Mouse (Mus musculus): ENCODE data around the gene Rnd2. TPM values are rescaled to one million over a fixed set of nuclear protein-coding genes. Genes with fewer than 3 reads are reported as not detected.
"Not testable (repeated sequence)": the region's sequence is repeated elsewhere in the genome, so short reads cannot be mapped to it uniquely, and the experiment has no call there.

The Rnd2 gene
- polyA plus RNA-seq, 1 experiment from 2014 or later = 43.9 TPM

GRCm38 (mm10) chr11:101424105-101424851, 40.5 kb upstream of the Rnd2 start, which contains the start of gene Gm27029:
Gene Gm27029 (minus strand): TSS chr11:101424796.
- ATAC-seq (ENCODE audit: insufficient read depth, low FRiP score, low TSS enrichment) (peak; percentile 13; the same call in 1 of the 2 replicates), DNase-seq (ENCODE audit: low spot score) (no peak)
- Histone ChIP-seq H3K27ac (ENCODE audit: low read depth, low read length) (peak within 1 kb of the TSS; percentile 62), H3K9me3 (ENCODE audit: control insufficient read depth, low read length) (no peaks in the 10 kb centered on the region), H3K4me3 (ENCODE audit: low read depth, low read length) (peak within 1 kb of the TSS; percentile 95), H3K9ac (ENCODE audit: low read length) (peak within 1 kb of the TSS; percentile 81), H3K36me3 (ENCODE audit: control insufficient read depth, insufficient read depth, low read length) (no peaks in the 10 kb centered on the region; the same call in 1 of the 2 replicates), H3K4me2 (ENCODE audit: low read depth) (peak within 1 kb of the TSS; percentile 95), H3K4me1 (ENCODE audit: control insufficient read depth, insufficient read depth, low read length) (peaks cover 8% of the 10 kb centered on the region), H3K27me3 (ENCODE audit: control insufficient read depth, insufficient read depth, low read length) (no peaks in the 10 kb centered on the region)
- 6% methylated on average over 23 of the region's 23 CpGs for WGBS

GRCm38 (mm10) chr11:101424925-101425813, 39.6 kb upstream of the Rnd2 start, which contains the start of the genes Rundc1 and Ptges3l:
Gene Rundc1 (plus strand): TSS chr11:101425085.
Gene Ptges3l (minus strand): TSS chr11:101425333.
- under 1% methylated on average over 81 of the region's 81 CpGs for whole genome bisulfite sequencing
- Histone ChIP-seq H3K4me3 (ENCODE audit: low read depth, low read length) (peak within 1 kb of the TSS; percentile 95), H3K36me3 (ENCODE audit: control insufficient read depth, insufficient read depth, low read length) (peaks cover under 1% of the 10 kb centered on the region), H3K9ac (ENCODE audit: low read length) (peak within 1 kb of the TSS; percentile 81), H3K4me2 (ENCODE audit: low read depth) (peak within 1 kb of the TSS; percentile 95), H3K27me3 (ENCODE audit: control insufficient read depth, insufficient read depth, low read length) (no peaks in the 10 kb centered on the region), H3K9me3 (ENCODE audit: control insufficient read depth, low read length) (no peaks in the 10 kb centered on the region), H3K4me1 (ENCODE audit: control insufficient read depth, insufficient read depth, low read length) (peaks cover 8% of the 10 kb centered on the region), H3K27ac (ENCODE audit: low read depth, low read length) (peak within 1 kb of the TSS; percentile 62)
- DNase-seq (ENCODE audit: low spot score) (peak; percentile 98), ATAC-seq (ENCODE audit: insufficient read depth, low FRiP score, low TSS enrichment) (peak; percentile 87)

GRCm38 (mm10) chr11:101426165-101426564, 38.6 kb upstream of the Rnd2 start:
- Histone ChIP-seq H3K36me3 (ENCODE audit: control insufficient read depth, insufficient read depth, low read length) (peaks cover 3% of the 10 kb centered on the region), H3K9ac (ENCODE audit: low read length) (no peak overlapping the region; the same call in 1 of the 2 replicates), H3K4me2 (ENCODE audit: low read depth) (peak overlapping the region; percentile 95), H3K9me3 (ENCODE audit: control insufficient read depth, low read length) (no peaks in the 10 kb centered on the region), H3K27ac (ENCODE audit: low read depth, low read length) (no peak overlapping the region), H3K27me3 (ENCODE audit: control insufficient read depth, insufficient read depth, low read length) (no peaks in the 10 kb centered on the region), H3K4me3 (ENCODE audit: low read depth, low read length) (peak overlapping the region; percentile 95), H3K4me1 (ENCODE audit: control insufficient read depth, insufficient read depth, low read length) (peaks cover 8% of the 10 kb centered on the region)
- ATAC-seq (ENCODE audit: insufficient read depth, low FRiP score, low TSS enrichment) (no peak), DNase-seq (ENCODE audit: low spot score) (no peak)
- 68% methylated on average over 8 of the region's 8 CpGs for WGBS

- peaks cover 9% of the 10 kb centered on the region for H3K36me3 ChIP-seq (ENCODE audit: control insufficient read depth, insufficient read depth, low read length)
- ATAC-seq (ENCODE audit: insufficient read depth, low FRiP score, low TSS enrichment) (no peak), DNase-seq (ENCODE audit: low spot score) (no peak)
- H3K27me3 ChIP-seq (ENCODE audit: control insufficient read depth, insufficient read depth, low read length) = no peaks in the 10 kb centered on the region
- H3K9ac ChIP-seq (ENCODE audit: low read length) = no peak overlapping the region
- H3K9me3 ChIP-seq (ENCODE audit: control insufficient read depth, low read length) = no peaks in the 10 kb centered on the region
- no peak overlapping the region for H3K4me3 ChIP-seq (ENCODE audit: low read depth, low read length)
- peaks cover under 1% of the 10 kb centered on the region; the same call in 1 of the 2 replicates for H3K4me1 ChIP-seq (ENCODE audit: control insufficient read depth, insufficient read depth, low read length)
- 91% methylated on average over 9 of the region's 9 CpGs for WGBS
- no peak overlapping the region for H3K4me2 ChIP-seq (ENCODE audit: low read depth)
- no peak overlapping the region for H3K27ac ChIP-seq (ENCODE audit: low read depth, low read length)
Observed at GRCm38 (mm10) chr11:101431327-101431726, 33.5 kb upstream of the Rnd2 start.

- no peaks in the 10 kb centered on the region for H3K4me1 ChIP-seq (ENCODE audit: control insufficient read depth, insufficient read depth, low read length)
- no peak overlapping the region for H3K4me3 ChIP-seq (ENCODE audit: low read depth, low read length)
- peaks cover 9% of the 10 kb centered on the region for H3K36me3 ChIP-seq (ENCODE audit: control insufficient read depth, insufficient read depth, low read length)
- ATAC-seq (ENCODE audit: insufficient read depth, low FRiP score, low TSS enrichment) = no peak
- 92% methylated on average over 13 of the region's 13 CpGs for WGBS
- H3K4me2 ChIP-seq (ENCODE audit: low read depth) = no peak overlapping the region
- H3K9me3 ChIP-seq (ENCODE audit: control insufficient read depth, low read length) = no peaks in the 10 kb centered on the region
- no peak for DNase-seq (ENCODE audit: low spot score)
- no peaks in the 10 kb centered on the region for H3K27me3 ChIP-seq (ENCODE audit: control insufficient read depth, insufficient read depth, low read length)
- no peak overlapping the region for H3K9ac ChIP-seq (ENCODE audit: low read length)
- H3K27ac ChIP-seq (ENCODE audit: low read depth, low read length) = no peak overlapping the region
Observed at GRCm38 (mm10) chr11:101433396-101433795, 31.4 kb upstream of the Rnd2 start.

GRCm38 (mm10) chr11:101435831-101436230, 29.0 kb upstream of the Rnd2 start:
- 91% methylated on average over 4 of the region's 4 CpGs for WGBS
- H3K27ac ChIP-seq (ENCODE audit: low read depth, low read length) = no peak overlapping the region
- no peaks in the 10 kb centered on the region for H3K4me1 ChIP-seq (ENCODE audit: control insufficient read depth, insufficient read depth, low read length)
- peaks cover 6% of the 10 kb centered on the region for H3K36me3 ChIP-seq (ENCODE audit: control insufficient read depth, insufficient read depth, low read length)
- no peak for DNase-seq (ENCODE audit: low spot score)
- no peak overlapping the region for H3K4me3 ChIP-seq (ENCODE audit: low read depth, low read length)
- H3K9me3 ChIP-seq (ENCODE audit: control insufficient read depth, low read length) = no peaks in the 10 kb centered on the region
- no peaks in the 10 kb centered on the region for H3K27me3 ChIP-seq (ENCODE audit: control insufficient read depth, insufficient read depth, low read length)
- no peak overlapping the region for H3K9ac ChIP-seq (ENCODE audit: low read length)
- no peak overlapping the region for H3K4me2 ChIP-seq (ENCODE audit: low read depth)
- no peak for ATAC-seq (ENCODE audit: insufficient read depth, low FRiP score, low TSS enrichment)

- H3K27ac ChIP-seq (ENCODE audit: low read depth, low read length) = no peak overlapping the region
- ATAC-seq (ENCODE audit: insufficient read depth, low FRiP score, low TSS enrichment) = no peak
Observed at GRCm38 (mm10) chr11:101436916-101437315, 27.9 kb upstream of the Rnd2 start.

GRCm38 (mm10) chr11:101438006-101438405, 26.8 kb upstream of the Rnd2 start:
- not testable (repeated sequence) for ATAC-seq (ENCODE audit: insufficient read depth, low FRiP score, low TSS enrichment); H3K9ac ChIP-seq (ENCODE audit: low read length); DNase-seq (ENCODE audit: low spot score); H3K4me3 ChIP-seq (ENCODE audit: low read depth, low read length); H3K9me3 ChIP-seq (ENCODE audit: control insufficient read depth, low read length); H3K36me3 ChIP-seq (ENCODE audit: control insufficient read depth, insufficient read depth, low read length); H3K27me3 ChIP-seq (ENCODE audit: control insufficient read depth, insufficient read depth, low read length); H3K4me1 ChIP-seq (ENCODE audit: control insufficient read depth, insufficient read depth, low read length); H3K27ac ChIP-seq (ENCODE audit: low read depth, low read length); H3K4me2 ChIP-seq (ENCODE audit: low read depth)
- 56% methylated on average over 3 of the region's 3 CpGs for WGBS

More at GRCm38 (mm10) chr11:101436916-101437315, 27.9 kb upstream of the Rnd2 start:
- no peak for DNase-seq (ENCODE audit: low spot score)
- Histone ChIP-seq H3K9ac (ENCODE audit: low read length) (no peak overlapping the region), H3K4me2 (ENCODE audit: low read depth) (no peak overlapping the region), H3K4me3 (ENCODE audit: low read depth, low read length) (no peak overlapping the region), H3K36me3 (ENCODE audit: control insufficient read depth, insufficient read depth, low read length) (peaks cover 6% of the 10 kb centered on the region), H3K4me1 (ENCODE audit: control insufficient read depth, insufficient read depth, low read length) (no peaks in the 10 kb centered on the region), H3K9me3 (ENCODE audit: control insufficient read depth, low read length) (no peaks in the 10 kb centered on the region), H3K27me3 (ENCODE audit: control insufficient read depth, insufficient read depth, low read length) (no peaks in the 10 kb centered on the region)
- 55% methylated on average over 4 of the region's 4 CpGs for WGBS

Measured in neural tube, embryonic 11.5 days (tissue).